Mouse (Mus musculus) heart, embryonic 12.5 days (tissue): ENCODE measurements around the gene Bicc1. TPM values are rescaled to one million over a fixed set of nuclear protein-coding genes. Genes with fewer than 3 reads are reported as not detected.

Source experiments
- ATAC-seq: fragments of 200-750 bp; cut with Nextera tagmentation; 2 replicates; pipeline ENCODE4 v1.8.0; 2017; ENCODE audit warnings: moderate TSS enrichment, moderate library complexity; ENCODE audit not compliant: insufficient number of reproducible peaks, low FRiP score
- H3K27ac ChIP-seq: fragments of 300-500 bp; sonication (generic); 2 replicates; pipeline ENCODE4 v1.5.1; 2016; ENCODE audit warnings: mild to moderate bottlenecking, moderate library complexity; ENCODE audit not compliant: poor library complexity, severe bottlenecking
- H3K27me3 ChIP-seq: fragments of 300-500 bp; sonication (generic); replicated peaks from 2 replicates; pipeline ENCODE4 v1.6.1; 2016; ENCODE audit warnings: mild to moderate bottlenecking, moderate library complexity
- H3K36me3 ChIP-seq: fragments of 300-500 bp; sonication (generic); 2 replicates; pipeline ENCODE4 v1.6.1; 2016; ENCODE audit warnings: mild to moderate bottlenecking, moderate library complexity
- H3K4me1 ChIP-seq: fragments of 300-500 bp; sonication (generic); replicated peaks from 2 replicates; pipeline ENCODE4 v1.6.1; 2016; ENCODE audit warnings: mild to moderate bottlenecking
- H3K4me2 ChIP-seq: fragments of 300-500 bp; sonication (generic); 2 replicates; pipeline ENCODE4 v1.6.1; 2016; ENCODE audit warnings: mild to moderate bottlenecking, moderate library complexity
- H3K4me3 ChIP-seq: fragments of 300-500 bp; sonication (generic); 2 replicates; pipeline ENCODE4 v1.5.1; 2016; ENCODE audit warnings: mild to moderate bottlenecking
- H3K9ac ChIP-seq: fragments of 300-500 bp; sonication (generic); 2 replicates; pipeline ENCODE4 v1.6.1; 2016; ENCODE audit warnings: mild to moderate bottlenecking, moderate library complexity
- H3K9me3 ChIP-seq: fragments of 300-500 bp; sonication (generic); replicated peaks from 2 replicates; pipeline ENCODE4 v1.6.1; 2016; ENCODE audit warnings: mild to moderate bottlenecking, moderate library complexity
- WGBS: fragments of 180-500 bp; shearing (Covaris S2); methylation state at CpG from one replicate; pipeline ENCODE4 v1.1.7; 2016; 5-methylcytosine and 5-hydroxymethylcytosine counted together
- polyA plus RNA-seq: library from polyadenylated mRNA; unstranded; fragments of >200 nt; fragmentation: Nextera tagmentation; extraction: Ambion mirVana; gene quantifications from 2 replicates; pipeline ENCODE4 v1.2.1, GENCODE M21; 2016

The Bicc1 gene
- polyA plus RNA-seq, 1 experiment from 2014 or later, result 21.7 TPM

DNA sequence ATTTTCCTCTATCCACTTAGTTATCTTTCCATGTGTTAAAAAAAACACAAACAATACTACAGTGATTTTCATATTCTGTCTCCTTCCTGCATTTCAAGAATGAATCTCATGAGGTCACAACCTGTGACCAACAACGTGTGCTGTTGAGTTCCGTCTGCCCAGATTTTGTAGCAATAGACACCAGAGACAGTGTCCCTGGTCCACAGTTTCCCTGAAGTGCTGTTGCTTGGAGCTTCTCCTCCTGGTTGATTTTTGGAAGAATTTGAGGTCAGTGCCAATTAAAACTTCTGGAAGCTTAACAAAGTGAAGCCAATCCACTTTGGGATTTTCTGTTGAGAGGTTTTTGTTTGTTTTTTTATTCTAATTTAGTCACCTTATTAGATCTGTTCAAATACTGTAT is 16.9 kb downstream of the Bicc1 start:
- H3K9ac ChIP-seq, result no peak overlapping the region
- H3K27ac ChIP-seq, result no peak overlapping the region
- 0 out of 2 replicates have a peak, but pooled peaks cover 7% of the 10 kb centered on the region for H3K9me3 ChIP-seq
- no peak overlapping the region for H3K4me2 ChIP-seq
- no peaks in the 10 kb centered on the region for H3K27me3 ChIP-seq
- H3K4me3 ChIP-seq, result no peak overlapping the region
- peaks cover 6% of the 10 kb centered on the region; the same call in 1 of the 2 replicates for H3K36me3 ChIP-seq
- ATAC-seq, result no peak
- WGBS, result 94% methylated on average over 2 of the region's 2 CpGs
- peaks cover 13% of the 10 kb centered on the region for H3K4me1 ChIP-seq

- H3K4me2 ChIP-seq, result no peak overlapping the region
- peaks cover 7% of the 10 kb centered on the region; the same call in 1 of the 2 replicates for H3K36me3 ChIP-seq
- H3K4me1 ChIP-seq, result 0 out of 2 replicates have a peak, but pooled peaks cover 5% of the 10 kb centered on the region
- no peak for ATAC-seq
- H3K4me3 ChIP-seq, result no peak overlapping the region
- H3K9ac ChIP-seq, result no peak overlapping the region
- H3K9me3 ChIP-seq, result 0 out of 2 replicates have a peak, but pooled peaks cover 7% of the 10 kb centered on the region
- no peak overlapping the region for H3K27ac ChIP-seq
- WGBS, result 83% methylated on average over 6 of the region's 6 CpGs
- no peaks in the 10 kb centered on the region for H3K27me3 ChIP-seq
These were observed 19.1 kb downstream of the Bicc1 start for GRCm38 (mm10) chr10:71140281-71140845.

DNA sequence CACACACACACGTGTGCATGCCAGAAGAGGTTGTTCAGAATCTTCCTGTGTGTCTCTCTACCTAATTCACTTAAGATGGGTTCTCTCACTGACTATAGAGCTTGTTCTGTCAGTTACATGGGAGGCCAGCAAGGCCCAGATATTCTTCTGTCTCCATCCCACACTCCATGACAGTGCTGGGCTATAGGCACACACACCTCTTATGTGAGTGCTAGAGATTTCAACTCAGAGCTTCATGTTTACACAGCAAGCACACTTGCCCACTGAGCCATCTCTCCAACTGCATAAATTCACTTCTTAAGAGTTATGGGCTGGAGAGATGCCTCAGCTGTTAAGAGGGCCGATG is 20.7 kb downstream of the Bicc1 start:
- no peaks in the 10 kb centered on the region for H3K27me3 ChIP-seq
- H3K9me3 ChIP-seq, result 0 out of 2 replicates have a peak, but pooled peaks cover 7% of the 10 kb centered on the region
- no peaks in the 10 kb centered on the region for H3K4me1 ChIP-seq
- ATAC-seq, result no peak
- WGBS, result 91% methylated on average over 2 of the region's 2 CpGs
- no peak overlapping the region for H3K9ac ChIP-seq
- H3K27ac ChIP-seq, result no peak overlapping the region
- peaks cover 7% of the 10 kb centered on the region; the same call in 1 of the 2 replicates for H3K36me3 ChIP-seq
- H3K4me2 ChIP-seq, result no peak overlapping the region
- H3K4me3 ChIP-seq, result no peak overlapping the region

DNA sequence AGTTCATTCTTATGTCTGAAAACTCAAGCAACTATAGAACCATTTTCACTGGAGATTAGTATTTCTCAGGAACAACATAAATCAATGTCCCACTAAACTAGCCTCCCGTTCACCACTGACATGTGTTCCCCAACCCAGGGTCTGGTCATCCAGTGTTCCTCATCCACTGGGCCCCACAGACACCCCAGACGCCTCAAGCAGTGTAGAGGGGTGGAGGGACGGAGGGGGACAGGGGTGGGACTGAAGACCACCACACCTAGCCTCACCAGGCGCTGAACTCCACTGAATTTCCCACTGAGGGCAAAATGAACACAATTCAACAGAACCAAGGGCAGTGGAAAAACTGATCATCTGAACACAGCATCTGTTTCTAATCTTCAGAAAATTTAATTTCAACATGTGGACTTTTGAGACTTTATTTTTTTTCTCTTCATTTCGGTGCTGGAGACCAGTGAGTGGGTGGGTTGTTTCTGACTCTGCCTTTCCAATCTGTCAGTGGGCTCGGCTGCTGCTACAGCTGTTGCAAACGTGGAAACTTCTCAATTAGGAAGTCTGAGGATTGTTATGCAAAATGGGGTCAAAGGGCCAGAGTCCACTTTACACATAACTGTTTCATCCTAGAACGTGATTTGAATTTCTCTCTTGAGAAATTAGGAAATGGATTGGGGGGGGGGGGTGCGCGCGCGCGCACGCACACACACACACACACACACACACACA is 21.2 kb downstream of the Bicc1 start:
- 0 out of 2 replicates have a peak, but pooled peaks cover 2% of the 10 kb centered on the region for H3K9me3 ChIP-seq
- no peak overlapping the region for H3K9ac ChIP-seq
- H3K27me3 ChIP-seq, result no peaks in the 10 kb centered on the region
- ATAC-seq, result no peak
- H3K4me2 ChIP-seq, result no peak overlapping the region
- no peak overlapping the region for H3K4me3 ChIP-seq
- WGBS, result 83% methylated on average over 14 of the region's 14 CpGs
- H3K4me1 ChIP-seq, result no peaks in the 10 kb centered on the region
- H3K36me3 ChIP-seq, result peaks cover 7% of the 10 kb centered on the region; the same call in 1 of the 2 replicates
- no peak overlapping the region for H3K27ac ChIP-seq

DNA sequence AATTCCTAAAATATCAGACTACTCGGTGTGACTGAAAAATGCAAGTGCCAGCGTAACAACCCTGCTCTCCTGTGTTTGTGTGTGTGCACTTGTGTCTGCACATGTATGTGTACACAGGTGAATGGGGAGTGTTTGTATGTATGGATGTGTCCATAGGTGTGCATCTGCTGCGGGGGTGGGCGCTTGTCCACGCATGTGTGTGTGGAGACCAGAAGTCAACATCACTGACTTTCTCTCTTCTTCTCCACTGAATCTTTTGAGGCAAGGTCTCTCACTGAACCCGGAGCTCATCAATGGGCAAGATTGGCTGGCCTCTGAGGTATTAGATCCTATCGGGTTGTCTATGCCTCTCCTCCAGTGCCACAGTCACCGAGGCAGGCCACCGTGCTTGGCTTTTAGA is 21.9 kb downstream of the Bicc1 start:
- no peak overlapping the region for H3K4me2 ChIP-seq
- no peak overlapping the region for H3K4me3 ChIP-seq
- H3K4me1 ChIP-seq, result no peaks in the 10 kb centered on the region
- 90% methylated on average over 9 of the region's 9 CpGs for WGBS
- no peak for ATAC-seq
- H3K27ac ChIP-seq, result no peak overlapping the region
- no peak overlapping the region for H3K9ac ChIP-seq
- H3K9me3 ChIP-seq, result no peaks in the 10 kb centered on the region
- H3K36me3 ChIP-seq, result peaks cover 7% of the 10 kb centered on the region; the same call in 1 of the 2 replicates
- H3K27me3 ChIP-seq, result no peaks in the 10 kb centered on the region

DNA sequence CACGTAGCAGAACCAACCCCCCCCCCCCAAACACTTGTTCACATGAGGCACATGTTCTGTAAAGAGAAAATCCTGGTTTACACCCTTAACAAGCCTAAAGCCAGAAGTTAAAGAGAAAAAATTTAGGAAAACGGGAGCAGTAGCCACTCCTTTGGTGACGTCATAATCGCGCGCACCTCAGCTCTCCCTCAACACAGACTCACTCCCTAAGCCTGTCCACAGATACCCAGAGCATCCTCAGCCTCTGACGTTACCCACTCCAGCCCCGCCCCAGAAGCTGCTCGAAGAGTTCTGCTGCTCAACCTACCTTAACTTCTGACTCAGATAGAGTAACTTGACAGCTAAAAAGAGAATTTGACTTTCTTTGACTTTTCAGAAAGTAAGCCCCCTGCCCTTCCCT is 28.2 kb downstream of the Bicc1 start:
- H3K9ac ChIP-seq, result no peak overlapping the region
- 58% methylated on average over 9 of the region's 9 CpGs for WGBS
- no peaks in the 10 kb centered on the region for H3K4me1 ChIP-seq
- no peak overlapping the region for H3K27ac ChIP-seq
- H3K9me3 ChIP-seq, result no peaks in the 10 kb centered on the region
- no peaks in the 10 kb centered on the region for H3K27me3 ChIP-seq
- no peak overlapping the region for H3K4me3 ChIP-seq
- no peaks in the 10 kb centered on the region for H3K36me3 ChIP-seq
- ATAC-seq, result no peak
- no peak overlapping the region for H3K4me2 ChIP-seq

DNA sequence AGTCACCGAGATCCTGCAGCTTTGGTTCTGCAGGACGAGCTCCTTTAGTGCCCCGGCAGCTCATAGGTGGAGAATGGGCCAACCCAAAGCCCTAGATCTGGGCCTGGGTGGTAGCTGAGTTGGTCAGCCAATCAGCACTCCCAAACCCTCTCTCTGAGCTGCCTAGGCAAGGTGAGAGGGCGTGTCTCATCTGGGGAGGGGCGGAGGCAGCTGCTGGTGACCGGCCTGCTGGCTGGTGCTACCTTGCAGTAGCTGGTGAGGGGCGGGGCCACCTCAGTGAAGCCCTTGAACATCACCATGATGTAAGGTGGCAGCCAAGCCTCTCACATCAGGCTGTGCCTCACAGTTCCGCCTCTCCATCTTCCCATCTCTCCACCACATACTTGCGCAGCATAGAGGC is 29.2 kb downstream of the Bicc1 start:
- Histone ChIP-seq H3K4me2 (no peak overlapping the region), H3K4me1 (no peaks in the 10 kb centered on the region), H3K4me3 (no peak overlapping the region), H3K9ac (no peak overlapping the region), H3K27me3 (no peaks in the 10 kb centered on the region), H3K9me3 (no peaks in the 10 kb centered on the region), H3K27ac (no peak overlapping the region), H3K36me3 (no peaks in the 10 kb centered on the region)
- 40% methylated on average over 9 of the region's 9 CpGs for WGBS
- no peak for ATAC-seq

- Histone ChIP-seq H3K4me1 (no peaks in the 10 kb centered on the region; the same call in 1 of the 2 replicates), H3K9ac (no peak overlapping the region), H3K36me3 (no peaks in the 10 kb centered on the region), H3K27ac (no peak overlapping the region), H3K27me3 (no peaks in the 10 kb centered on the region), H3K4me3 (no peak overlapping the region), H3K4me2 (no peak overlapping the region), H3K9me3 (no peaks in the 10 kb centered on the region)
- WGBS, result 65% methylated on average over 8 of the region's 8 CpGs
- no peak for ATAC-seq
These were observed 31.6 kb downstream of the Bicc1 start for GRCm38 (mm10) chr10:71127951-71128331.

DNA sequence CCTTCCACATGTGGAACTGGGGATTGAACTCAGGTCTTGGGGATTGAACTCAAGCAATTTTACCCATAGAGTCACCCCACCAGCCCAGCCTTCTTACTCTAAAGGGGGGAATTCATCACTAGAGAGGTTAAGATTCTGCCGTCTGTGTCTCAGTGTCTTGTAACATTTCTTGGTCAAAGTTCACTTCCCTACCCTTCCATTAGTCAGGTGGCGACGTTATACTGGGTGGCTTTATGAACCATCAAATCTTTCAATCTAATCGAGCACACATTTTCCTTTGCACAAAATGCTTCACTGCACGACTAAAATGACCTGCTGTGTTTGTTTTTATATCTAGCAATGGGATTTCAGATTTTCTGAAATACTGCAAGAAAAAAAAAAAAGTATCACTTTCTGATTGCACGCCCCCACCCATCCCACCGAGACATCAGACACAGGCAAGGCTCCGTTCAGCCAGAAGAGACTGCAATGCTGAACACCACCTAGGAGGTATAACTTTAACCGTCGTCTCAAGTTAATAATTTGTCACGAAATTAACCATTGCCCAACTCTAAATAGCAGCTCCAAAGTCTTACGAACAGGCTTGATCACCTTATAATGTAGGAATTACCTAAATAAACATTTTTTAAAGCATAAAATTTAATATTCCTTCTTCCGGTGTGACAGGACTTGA is 32.1 kb downstream of the Bicc1 start:
- 82% methylated on average over 13 of the region's 13 CpGs for WGBS
- Histone ChIP-seq H3K27me3 (no peaks in the 10 kb centered on the region), H3K4me1 (no peaks in the 10 kb centered on the region; the same call in 1 of the 2 replicates), H3K36me3 (no peaks in the 10 kb centered on the region), H3K4me2 (no peak overlapping the region), H3K4me3 (no peak overlapping the region), H3K27ac (no peak overlapping the region), H3K9me3 (no peaks in the 10 kb centered on the region), H3K9ac (no peak overlapping the region)
- ATAC-seq, result no peak

DNA sequence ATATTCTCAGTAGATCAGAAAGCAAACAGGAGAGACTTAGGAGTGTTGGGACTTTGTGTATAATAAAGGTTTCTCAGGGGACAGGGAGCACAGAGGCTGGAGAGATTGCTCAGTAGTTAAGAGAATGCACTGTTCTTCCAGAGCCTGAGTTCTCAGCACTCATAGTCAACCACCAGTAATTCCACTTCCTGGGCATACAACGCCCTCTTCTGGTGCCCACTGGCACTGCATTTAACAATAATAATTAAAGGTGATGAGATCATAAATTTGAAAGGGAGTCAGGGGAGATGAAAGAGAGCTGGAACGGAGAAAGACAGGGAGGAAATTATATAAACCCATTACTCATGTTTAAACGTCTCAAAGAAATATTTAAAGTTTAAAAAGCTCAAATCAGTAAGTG is 35.5 kb downstream of the Bicc1 start:
- no peak for ATAC-seq
- Histone ChIP-seq H3K27me3 (no peaks in the 10 kb centered on the region), H3K9me3 (no peaks in the 10 kb centered on the region), H3K9ac (no peak overlapping the region), H3K4me1 (peaks cover 19% of the 10 kb centered on the region), H3K4me2 (no peak overlapping the region), H3K27ac (no peak overlapping the region), H3K36me3 (no peaks in the 10 kb centered on the region), H3K4me3 (no peak overlapping the region)
- WGBS, result 55% methylated on average over 3 of the region's 3 CpGs

DNA sequence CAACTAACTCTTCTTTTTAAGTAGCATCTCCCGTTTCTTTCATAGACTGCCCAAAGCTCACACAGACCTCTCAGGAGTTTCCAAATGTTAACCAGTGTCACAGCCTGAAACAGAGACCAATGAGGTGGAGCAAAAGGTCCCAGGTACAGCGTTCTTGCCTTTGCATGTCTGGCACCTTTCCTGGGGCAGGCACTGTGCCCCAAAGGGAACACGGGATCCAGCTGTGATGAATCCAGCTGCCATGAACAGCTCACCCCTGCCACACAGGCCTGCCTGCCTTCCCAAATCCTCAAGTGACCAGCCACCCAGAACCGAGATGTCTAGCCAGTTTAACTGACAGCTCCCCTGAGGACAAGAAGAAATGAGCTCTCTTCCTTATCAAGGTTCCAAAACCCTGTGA is 36.1 kb downstream of the Bicc1 start:
- no peaks in the 10 kb centered on the region for H3K36me3 ChIP-seq
- no peaks in the 10 kb centered on the region for H3K27me3 ChIP-seq
- H3K9ac ChIP-seq, result no peak overlapping the region
- H3K4me2 ChIP-seq, result no peak overlapping the region
- 28% methylated on average over 4 of the region's 4 CpGs for WGBS
- ATAC-seq, result no peak
- no peaks in the 10 kb centered on the region for H3K9me3 ChIP-seq
- H3K27ac ChIP-seq, result no peak overlapping the region
- H3K4me3 ChIP-seq, result no peak overlapping the region
- H3K4me1 ChIP-seq, result peaks cover 21% of the 10 kb centered on the region
